8 mouse cellular contexts compared by ENCODE assay signal in the genomic region with DNA sequence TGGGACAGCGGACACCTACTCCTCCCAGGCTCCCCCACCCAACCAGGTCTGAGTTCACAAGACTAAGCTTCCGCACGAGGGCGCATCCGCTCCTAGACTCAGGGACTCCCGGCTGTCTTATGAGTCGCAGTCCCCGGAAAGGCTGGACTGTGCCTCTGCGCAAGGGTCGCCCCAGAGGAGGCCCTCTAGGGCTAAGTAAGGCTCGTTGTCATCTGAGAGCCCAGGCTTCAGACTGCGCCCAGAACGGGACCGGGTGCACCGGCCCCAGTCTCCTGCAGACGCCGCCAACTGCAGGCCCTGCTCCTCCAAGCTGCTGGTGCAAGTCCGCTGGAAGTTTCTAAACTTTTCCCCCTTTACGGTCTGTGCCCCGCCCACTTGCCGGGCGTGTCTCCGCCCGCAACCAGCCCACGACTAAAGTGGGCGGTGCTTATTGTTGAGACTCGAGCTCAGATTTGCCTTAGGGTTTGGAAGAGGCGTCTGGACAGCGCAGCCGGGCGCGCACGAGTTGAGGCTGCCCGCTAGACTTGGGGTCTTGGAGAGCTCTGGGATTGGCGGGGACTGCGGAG. TPM values are rescaled to one million over a fixed set of nuclear protein-coding genes. Genes with fewer than 3 reads are reported as not detected.
DNase-seq lines count a peak whose midpoint lies in the region; ATAC-seq lines count a peak whose summit lies in the region.

No protein-coding gene starts in this region.

- H3K4me3 ChIP-seq in forebrain, embryonic 13.5 days, result peak overlapping the region; percentile 23

- peak overlapping the region; percentile 52 for H3K4me2 ChIP-seq in forebrain, embryonic 13.5 days

- intact Hi-C loops in heart, postnatal 10 days (cut with DNase I), result loop anchor here (5.0 kb wide), 1 partner anchor 87 kb away; no protein-coding TSS in a partner anchor

- H3K4me1 ChIP-seq in forebrain, embryonic 13.5 days, result peaks cover 24% of the 10 kb centered on the region

- DNase-seq in urinary bladder, adult 18-20 months (ENCODE audit: low spot score in 2 of 2), result peak; percentile 70
- DNase-seq in urinary bladder, postnatal 10 days (ENCODE audit: low spot score), result no peak
- DNase-seq in heart, postnatal 10 days, result peak; percentile 84 to 86
- peak; percentile 79 to 83 for DNase-seq in kidney, postnatal 25 days
- peak; percentile 73 for DNase-seq in lung, postnatal 36 days
- DNase-seq in right cerebral cortex, postnatal 10 days (ENCODE audit: low spot score in 2 of 2), result peak; percentile 64 to 71
- DNase-seq in c-Kit-positive CD71-positive TER-119-positive erythroid progenitor cells, embryonic 14.5 days (ENCODE audit: low spot score), result no peak

- peaks cover 100% of the 10 kb centered on the region for H3K27me3 ChIP-seq in forebrain, embryonic 13.5 days

- no peak overlapping the region for H3K27ac ChIP-seq in forebrain, embryonic 13.5 days

- ATAC-seq in forebrain, embryonic 13.5 days, result peak; percentile 45

- 0 out of 2 replicates have a peak overlapping the region, but pooled peaks have one; percentile 22 for H3K9ac ChIP-seq in forebrain, embryonic 13.5 days

- H3K9me3 ChIP-seq in forebrain, embryonic 13.5 days (replicated peaks), result peaks cover 3% of the 10 kb centered on the region; the same call in 1 of the 2 replicates

- H3K36me3 ChIP-seq in forebrain, embryonic 13.5 days (ENCODE audit: poor library complexity, severe bottlenecking), result no peaks in the 10 kb centered on the region

- under 1% methylated on average over 35 of the region's 36 CpGs for WGBS in forebrain, embryonic 13.5 days

RNA-seq across cellular contexts. Expression of gene Foxl1, which starts 2.3 kb away (rescaled TPM):
- polyA plus RNA-seq in forebrain, embryonic 13.5 days (2015; fragmentation: Nextera tagmentation; extraction: Ambion mirVana), result 0.12 TPM in 1 of 2 replicates, not detected in the other
- total RNA-seq in heart, postnatal 10 days (2021), result under 1 TPM; 0.27 to 0.43 TPM

RNA-seq across cellular contexts. Expression of gene Foxc2, which starts 9.4 kb away (rescaled TPM):
- 0.79 and 0.90 TPM in 2 replicates for polyA plus RNA-seq in forebrain, embryonic 13.5 days (2015; fragmentation: Nextera tagmentation; extraction: Ambion mirVana)
- total RNA-seq in heart, postnatal 10 days (2021), result 1 to 10 TPM; 4.0 TPM

RNA-seq across cellular contexts. Expression of gene Mthfsd, which starts 17.2 kb away (rescaled TPM):
- 48.1 and 59.3 TPM in 2 replicates for polyA plus RNA-seq in forebrain, embryonic 13.5 days (2015; fragmentation: Nextera tagmentation; extraction: Ambion mirVana)
- 10 to 100 TPM; 13.2 to 15.5 TPM for total RNA-seq in heart, postnatal 10 days (2021)

RNA-seq across cellular contexts. Expression of gene Foxf1, which starts 41.2 kb away (rescaled TPM):
- 0.28 and 0.50 TPM in 2 replicates for polyA plus RNA-seq in forebrain, embryonic 13.5 days (2015; fragmentation: Nextera tagmentation; extraction: Ambion mirVana)
- total RNA-seq in heart, postnatal 10 days (2021), result under 1 TPM; 0.37 to 0.38 TPM

Comparison
In these comparisons a context has a peak if more than half of its experiments do, and no peak if none do; other contexts are left out.
1. DNase-seq: peak in urinary bladder, adult 18-20 months (2 of 2), heart, postnatal 10 days (2 of 2), kidney, postnatal 25 days (2 of 2), lung, postnatal 36 days (single experiment) and right cerebral cortex, postnatal 10 days (2 of 2); none in urinary bladder, postnatal 10 days (single experiment) and c-Kit-positive CD71-positive TER-119-positive erythroid progenitor cells, embryonic 14.5 days (single experiment).